Mouse (Mus musculus): ENCODE measurements around the gene Igf2bp2. TPM values are rescaled to one million over a fixed set of nuclear protein-coding genes. Genes with fewer than 3 reads are reported as not detected.

The Igf2bp2 gene
- total RNA-seq, 2 experiments from 2014 or later, result 7.3 to 10.9 TPM

- no peak for DNase-seq
Observed at GRCm38 (mm10) chr16:22149076-22149475, 14.0 kb downstream of the Igf2bp2 start.

GRCm38 (mm10) chr16:22147131-22147530 lies 16.0 kb downstream of the Igf2bp2 start:
- no peak for DNase-seq

- no peak for DNase-seq
Observed at GRCm38 (mm10) chr16:22146071-22146470, 17.0 kb downstream of the Igf2bp2 start.

GRCm38 (mm10) chr16:22144490-22144889 lies 18.6 kb downstream of the Igf2bp2 start:
- DNase-seq, result no peak

- DNase-seq, result no peak
Observed at GRCm38 (mm10) chr16:22140861-22141260, 22.2 kb downstream of the Igf2bp2 start.

GRCm38 (mm10) chr16:22139821-22140220 lies 23.3 kb downstream of the Igf2bp2 start:
- DNase-seq, result no peak

GRCm38 (mm10) chr16:22136198-22136597 lies 26.9 kb downstream of the Igf2bp2 start:
- DNase-seq, result no peak

GRCm38 (mm10) chr16:22131321-22131720 lies 31.8 kb downstream of the Igf2bp2 start:
- no peak for DNase-seq

GRCm38 (mm10) chr16:22129511-22129910 lies 33.6 kb downstream of the Igf2bp2 start:
- no peak for DNase-seq

- DNase-seq, result no peak
Observed at GRCm38 (mm10) chr16:22128595-22128994, 34.5 kb downstream of the Igf2bp2 start.

GRCm38 (mm10) chr16:22127806-22128205 lies 35.3 kb downstream of the Igf2bp2 start:
- DNase-seq, result no peak

GRCm38 (mm10) chr16:22126936-22127335 lies 36.2 kb downstream of the Igf2bp2 start:
- no peak for DNase-seq

- no peak for DNase-seq
Observed at GRCm38 (mm10) chr16:22124325-22124918, 38.7 kb downstream of the Igf2bp2 start.

GRCm38 (mm10) chr16:22123658-22124057 lies 39.4 kb downstream of the Igf2bp2 start:
- DNase-seq, result peak; percentile 78 to 88

GRCm38 (mm10) chr16:22121109-22121508 lies 42.0 kb downstream of the Igf2bp2 start:
- DNase-seq, result peak; percentile 64 to 65

- DNase-seq, result peak; percentile 16 to 37
Observed at GRCm38 (mm10) chr16:22119524-22119923, 43.6 kb downstream of the Igf2bp2 start.

- peak in 1 of 2 experiments; percentile 27 for DNase-seq
Observed at GRCm38 (mm10) chr16:22118716-22119501, 44.2 kb downstream of the Igf2bp2 start.

- DNase-seq, result peak in 1 of 2 experiments; percentile 37
Observed at GRCm38 (mm10) chr16:22118151-22118550, 44.9 kb downstream of the Igf2bp2 start.

GRCm38 (mm10) chr16:22116748-22117147 lies 46.4 kb downstream of the Igf2bp2 start:
- no peak for DNase-seq

GRCm38 (mm10) chr16:22116058-22116457 lies 47.0 kb downstream of the Igf2bp2 start:
- no peak for DNase-seq

- no peak for DNase-seq
Observed at GRCm38 (mm10) chr16:22110036-22110435, 53.1 kb downstream of the Igf2bp2 start.

GRCm38 (mm10) chr16:22109159-22109558 lies 53.9 kb downstream of the Igf2bp2 start:
- no peak for DNase-seq

- peak; percentile 93 to 94 for DNase-seq
Observed at GRCm38 (mm10) chr16:22107897-22108516, 55.1 kb downstream of the Igf2bp2 start.

Data from adrenal gland, postnatal 36 days (tissue).